Mouse (Mus musculus) thymus, adult 2 months (tissue): ENCODE data around the gene Ubqln3. TPM values are rescaled to one million over a fixed set of nuclear protein-coding genes. Genes with fewer than 3 reads are reported as not detected.

Source experiments
- DNase-seq: peaks from one replicate; pipeline ENCODE4 v3.0.0; 2021
- H3K27ac ChIP-seq: fragments of 200-500 bp; 2 replicates; pipeline ENCODE4 v1.5.1; 2012; ENCODE audit warnings: low read length, control low read depth; ENCODE audit not compliant: control insufficient read depth, insufficient read depth
- H3K27me3 ChIP-seq: fragments of 200-500 bp; 2 replicates; pipeline ENCODE4 v1.6.1; 2012; ENCODE audit warnings: mild to moderate bottlenecking, low read length, moderate library complexity, mixed read lengths; ENCODE audit not compliant: control insufficient read depth, insufficient read depth
- H3K36me3 ChIP-seq: fragments of 200-500 bp; 2 replicates; pipeline ENCODE4 v1.6.1; 2012; ENCODE audit warnings: mild to moderate bottlenecking, low read length, moderate library complexity; ENCODE audit not compliant: control insufficient read depth, insufficient read depth
- H3K4me1 ChIP-seq: fragments of 200-500 bp; replicated peaks from 2 replicates; pipeline ENCODE4 v1.6.1; 2012; ENCODE audit warnings: low read length; ENCODE audit not compliant: control insufficient read depth, insufficient read depth
- H3K4me3 ChIP-seq: fragments of 200-500 bp; 2 replicates; pipeline ENCODE4 v1.5.1; 2012; ENCODE audit warnings: mild to moderate bottlenecking, low read length, control low read depth, moderate library complexity; ENCODE audit not compliant: control insufficient read depth, insufficient read depth
- CTCF ChIP-seq: fragments of 200-500 bp; IDR thresholded peaks from 2 replicates; pipeline ENCODE4 v1.5.1; 2012; ENCODE audit warnings: mild to moderate bottlenecking, control low read depth, low read length, moderate library complexity, borderline replicate concordance; ENCODE audit not compliant: control insufficient read depth, poor library complexity, insufficient read depth; ENCODE audit errors: extremely low read depth
- POLR2A ChIP-seq: fragments of 200-500 bp; IDR thresholded peaks from 2 replicates; pipeline ENCODE4 v1.6.1; 2012; ENCODE audit warnings: mild to moderate bottlenecking, low read length, control low read depth, moderate library complexity; ENCODE audit not compliant: control insufficient read depth, poor library complexity, insufficient read depth; ENCODE audit errors: extremely low read depth
- WGBS: fragments of 180-500 bp; shearing (Covaris S2); methylation state at CpG from one replicate; pipeline ENCODE4 v1.1.7; 2018; 5-methylcytosine and 5-hydroxymethylcytosine counted together
- polyA plus RNA-seq: library from polyadenylated mRNA; depleted of rRNA; stranded (reverse); fragments of >200 nt; gene quantifications from 2 replicates; pipeline ENCODE4 v1.2.3, GENCODE M21; 2012; rRNA removed

Ubqln3 gene
- polyA plus RNA-seq, 1 experiment, result 0.11 TPM

DNA sequence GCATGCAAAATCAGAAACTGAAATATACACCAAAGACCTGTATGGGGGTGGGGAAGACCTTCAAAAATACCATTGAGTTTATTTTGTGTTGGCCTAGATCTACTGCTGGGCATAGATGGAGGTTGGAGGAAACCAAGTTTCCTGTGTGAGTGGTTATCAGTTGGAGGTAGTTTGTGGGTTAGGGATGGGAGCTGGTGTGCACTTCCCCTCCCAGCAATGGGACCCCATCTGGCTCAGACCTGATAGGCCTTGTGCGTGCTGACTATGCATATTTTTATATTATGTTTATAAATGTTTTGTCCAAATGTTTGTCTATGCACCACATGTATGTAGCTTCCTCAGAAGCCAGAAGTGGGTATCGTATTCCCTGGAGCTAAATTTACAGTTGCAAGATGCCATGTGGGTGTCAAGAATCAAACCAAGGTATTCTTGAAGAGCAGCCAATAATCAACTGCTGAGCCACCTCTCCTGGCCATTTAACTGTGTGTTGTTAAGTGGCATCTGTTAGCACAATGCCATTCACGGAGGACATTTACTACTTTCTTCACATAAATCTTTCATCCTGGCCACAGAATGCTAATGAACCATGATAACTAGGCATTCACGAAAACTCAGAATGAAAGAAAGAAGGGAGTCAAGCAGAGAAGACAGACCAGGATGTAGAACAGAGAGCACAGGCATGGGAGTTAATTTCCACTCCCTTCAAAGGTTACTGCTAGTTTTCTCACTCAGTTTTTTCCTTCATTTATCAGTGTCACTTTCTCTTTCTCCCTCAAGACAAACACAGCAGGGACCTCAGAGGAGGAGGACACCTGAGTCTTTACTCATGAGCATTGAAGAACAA, 38.9 kb downstream of the Ubqln3 start:
- H3K36me3 ChIP-seq, result no peaks in the 10 kb centered on the region
- no peaks in the 10 kb centered on the region for H3K4me1 ChIP-seq
- no peak overlapping the region for H3K4me3 ChIP-seq
- WGBS, result 16% methylated on average over 4 of the region's 4 CpGs
- no peak for DNase-seq
- TF ChIP-seq POLR2A (no peak), CTCF (no peak)
- no peaks in the 10 kb centered on the region for H3K27me3 ChIP-seq
- no peak overlapping the region for H3K27ac ChIP-seq

Other genes starting within 250 kb of the Ubqln3 start
- gene Olfr64, start 248.8 kb downstream of the Ubqln3 start, polyA plus RNA-seq, result not detected in 2 replicates
- gene Olfr65, start 239.8 kb downstream of the Ubqln3 start, polyA plus RNA-seq, result not detected in 2 replicates
- gene Olfr631, start 214.5 kb downstream of the Ubqln3 start, polyA plus RNA-seq, result not detected in 2 replicates
- 0.07 TPM in 1 of 2 replicates, not detected in the other for gene Olfr632, start 208.9 kb downstream of the Ubqln3 start, polyA plus RNA-seq
- not detected in 2 replicates for gene Olfr633, start 198.8 kb downstream of the Ubqln3 start, polyA plus RNA-seq
- not detected in 2 replicates for gene Olfr635, start 172.1 kb downstream of the Ubqln3 start, polyA plus RNA-seq
- gene Olfr638, start 144.5 kb downstream of the Ubqln3 start, polyA plus RNA-seq, result not detected in 2 replicates
- gene Olfr639, start 126.0 kb downstream of the Ubqln3 start, polyA plus RNA-seq, result not detected in 2 replicates
- gene Olfr640, start 117.7 kb downstream of the Ubqln3 start, polyA plus RNA-seq, result not detected in 2 replicates
- not detected in 2 replicates for gene Olfr641, start 107.8 kb downstream of the Ubqln3 start, polyA plus RNA-seq
- gene Olfr642, start 90.6 kb downstream of the Ubqln3 start, polyA plus RNA-seq, result not detected in 2 replicates
- gene 4930516K23Rik, start 81.8 kb downstream of the Ubqln3 start, polyA plus RNA-seq, result not detected in 2 replicates
- not detected in 2 replicates for gene Olfr644, start 71.4 kb downstream of the Ubqln3 start, polyA plus RNA-seq
- gene Olfr645, start 57.8 kb downstream of the Ubqln3 start, polyA plus RNA-seq, result not detected in 2 replicates
- gene Olfr646, start 38.4 kb downstream of the Ubqln3 start, polyA plus RNA-seq, result 0.04 TPM in 1 of 2 replicates, not detected in the other
- not detected in 2 replicates for gene Ubqln5, start 13.5 kb downstream of the Ubqln3 start, polyA plus RNA-seq
- not detected in 2 replicates for gene Olfr643, start 5.9 kb downstream of the Ubqln3 start, polyA plus RNA-seq
- gene Ubqlnl, start 7.3 kb upstream of the Ubqln3 start, polyA plus RNA-seq, result 0.09 TPM in 1 of 2 replicates, not detected in the other
- 0.09 TPM in 2 replicates for gene Olfm5, start 21.6 kb upstream of the Ubqln3 start, polyA plus RNA-seq
- not detected in 2 replicates for gene Olfr648, start 40.1 kb upstream of the Ubqln3 start, polyA plus RNA-seq
- not detected in 2 replicates for gene Olfr649, start 52.7 kb upstream of the Ubqln3 start, polyA plus RNA-seq
- 0.52 and 0.98 TPM in 2 replicates for gene Trim6, start 75.5 kb upstream of the Ubqln3 start, polyA plus RNA-seq
- gene Trim34a, start 101.2 kb upstream of the Ubqln3 start, polyA plus RNA-seq, result 11.3 and 17.7 TPM in 2 replicates
- gene Trim5, start 144.8 kb upstream of the Ubqln3 start, polyA plus RNA-seq, result 1.6 and 2.8 TPM in 2 replicates
- gene Trim12a, start 172.2 kb upstream of the Ubqln3 start, polyA plus RNA-seq, result 15.2 and 26.9 TPM in 2 replicates
- gene Trim34b, start 186.2 kb upstream of the Ubqln3 start, polyA plus RNA-seq, result 6.4 and 10.6 TPM in 2 replicates
- 9.8 and 10.4 TPM in 2 replicates for gene Trim12c, start 210.1 kb upstream of the Ubqln3 start, polyA plus RNA-seq
- gene Trim30b, start 226.6 kb upstream of the Ubqln3 start, polyA plus RNA-seq, result 0.34 and 0.74 TPM in 2 replicates